Mouse (Mus musculus) macrophage (primary cell): ENCODE results near the gene Pcgf6. TPM values are rescaled to one million over a fixed set of nuclear protein-coding genes. Genes with fewer than 3 reads are reported as not detected.

ENCODE experiments used
- H3K27ac ChIP-seq: fragments of 350-480 bp; formaldehyde crosslinking; 2 replicates; pipeline ENCODE4 v1.9.0; 2021
- H3K36me3 ChIP-seq: fragments of 350-480 bp; formaldehyde crosslinking; 2 replicates; pipeline ENCODE4 v1.9.0; 2021; ENCODE audit errors: inconsistent target
- H3K4me3 ChIP-seq: fragments of 350-480 bp; formaldehyde crosslinking; 2 replicates; pipeline ENCODE4 v1.9.0; 2021; ENCODE audit errors: inconsistent target
- H3K79me2 ChIP-seq: fragments of 350-480 bp; formaldehyde crosslinking; 2 replicates; pipeline ENCODE4 v1.9.0; 2021; ENCODE audit errors: inconsistent target
- WGBS: methylation state at CpG from one replicate; pipeline ENCODE4 v1.1.7; 2026; ENCODE audit warnings: inconsistent platforms; ENCODE audit not compliant: missing documents; 5-methylcytosine and 5-hydroxymethylcytosine counted together
- polyA plus RNA-seq: library from polyadenylated mRNA; stranded (reverse); fragments of 250-400 nt; gene quantifications from 3 replicates; pipeline ENCODE4 v1.2.4, GENCODE M21; 2018; ENCODE audit warnings: inconsistent platforms
- total RNA-seq, 78 experiments: library from RNA; depleted of rRNA; stranded (reverse); fragments of 250-400 nt; gene quantifications; 1 replicate in 9 of 78; 2 replicates in 24 of 78; 3 replicates in 43 of 78; 4 replicates in 2 of 78; pipeline ENCODE4 v1.2.4; 2018; ENCODE audit warnings: inconsistent platforms in 56 of 78

Gene Pcgf6
- total RNA-seq (2018; cell fraction: chromatin; rRNA removed), result 10 to 100 TPM in 20 of 26 experiments, 1 to 10 TPM in 6; 6.8 to 47.3 (median 26.9) TPM
- 1 to 10 TPM; 2.1 to 7.8 (median 4.6) TPM for total RNA-seq (2018; cell fraction: cytosol; rRNA removed)
- 10 to 100 TPM in 15 of 26 experiments, 1 to 10 TPM in 11; 3.4 to 35.4 (median 11.6) TPM for total RNA-seq (2018; cell fraction: nucleus; rRNA removed)
- polyA plus RNA-seq, result 4.3 to 11.3 TPM (median 6.7 TPM) in 3 replicates

DNA sequence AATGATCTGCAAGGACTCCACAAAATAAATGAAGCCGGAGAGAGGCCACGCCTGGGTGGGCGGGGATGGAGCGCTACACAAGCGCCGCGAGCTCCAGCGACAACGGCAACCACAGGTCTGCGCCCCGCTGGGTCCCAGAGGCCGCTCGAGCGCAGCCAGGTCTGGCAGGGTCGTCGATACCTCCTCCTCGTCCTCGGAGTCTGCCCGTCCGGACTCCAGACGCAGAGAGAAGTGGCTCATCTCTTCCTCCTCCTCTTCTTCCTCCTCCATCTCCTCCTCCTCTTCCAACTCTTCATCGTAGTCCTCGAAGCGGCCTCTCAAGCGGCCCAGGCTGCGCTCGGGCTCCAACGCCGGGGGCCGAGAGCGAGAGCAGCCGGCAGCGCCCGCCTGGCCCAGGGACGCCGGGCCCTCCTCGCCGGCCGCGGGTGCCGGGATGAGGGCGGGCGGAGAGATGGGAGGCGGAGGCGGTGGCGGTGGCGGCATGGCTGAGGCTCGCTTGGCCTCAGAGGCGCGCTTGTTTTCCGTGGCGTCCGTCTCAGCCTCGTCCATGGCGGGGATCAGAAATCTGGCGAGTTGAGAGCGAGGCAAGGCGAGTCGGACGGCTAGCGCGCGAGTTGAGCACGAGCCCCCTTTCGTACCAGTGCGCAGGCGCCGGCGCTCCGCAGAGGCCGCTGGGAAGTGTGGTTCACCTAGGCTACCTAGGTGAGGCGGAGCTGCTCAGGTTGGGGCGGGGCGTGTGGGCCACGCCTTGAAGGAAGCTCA is at the start of gene Pcgf6:
Pcgf6 (minus strand) TSS at position 636 of the 762 bp plus-strand sequence.
- Histone ChIP-seq H3K4me3 (peak within 1 kb of the TSS; percentile 40), H3K36me3 (no peaks in the 10 kb centered on the region), H3K27ac (no peak within 1 kb of the TSS), H3K79me2 (no peaks in the 10 kb centered on the region)
- 1% methylated on average over 68 of the region's 75 CpGs for WGBS

DNA sequence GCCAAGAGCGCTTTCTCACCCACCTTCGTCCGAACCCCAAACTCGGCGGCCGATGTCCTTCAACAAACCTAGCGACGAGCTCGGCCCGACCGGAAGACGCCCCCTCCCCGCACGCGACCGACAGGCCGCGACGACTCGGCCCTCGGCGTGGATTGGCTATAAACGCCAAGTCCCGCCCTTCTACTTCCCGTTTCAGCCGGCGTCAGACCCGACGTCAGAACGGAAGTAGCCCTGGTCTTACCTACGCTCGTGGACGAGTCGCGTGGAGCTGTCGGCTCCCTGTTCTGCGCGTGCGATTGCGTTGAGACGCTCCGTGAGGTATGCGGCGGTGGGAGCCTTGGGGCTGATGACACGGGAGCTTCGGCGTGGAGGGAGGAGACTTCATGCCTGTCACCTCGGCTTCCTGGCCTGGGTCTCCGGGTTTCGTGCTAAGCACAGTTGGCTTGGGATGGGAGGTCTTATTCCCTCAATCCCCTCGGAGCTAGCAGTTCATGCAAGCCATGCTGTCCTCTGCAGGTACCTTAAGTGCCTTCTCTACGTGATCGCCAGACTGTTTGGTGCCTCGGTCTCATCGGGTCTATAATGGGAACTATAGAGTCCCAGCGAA is 39.9 kb upstream of the Pcgf6 start, which contains the start of the genes Usmg5 and Pdcd11:
Usmg5 (minus strand) TSS at position 98 of the 607 bp plus-strand sequence.
Pdcd11 (plus strand) TSS at position 219 of the 607 bp plus-strand sequence.
- Histone ChIP-seq H3K4me3 (peak within 1 kb of the TSS; percentile 100), H3K27ac (peak within 1 kb of the TSS; percentile 79), H3K79me2 (peaks cover 72% of the 10 kb centered on the region), H3K36me3 (peaks cover 21% of the 10 kb centered on the region)
- 1% methylated on average over 51 of the region's 56 CpGs for WGBS

DNA sequence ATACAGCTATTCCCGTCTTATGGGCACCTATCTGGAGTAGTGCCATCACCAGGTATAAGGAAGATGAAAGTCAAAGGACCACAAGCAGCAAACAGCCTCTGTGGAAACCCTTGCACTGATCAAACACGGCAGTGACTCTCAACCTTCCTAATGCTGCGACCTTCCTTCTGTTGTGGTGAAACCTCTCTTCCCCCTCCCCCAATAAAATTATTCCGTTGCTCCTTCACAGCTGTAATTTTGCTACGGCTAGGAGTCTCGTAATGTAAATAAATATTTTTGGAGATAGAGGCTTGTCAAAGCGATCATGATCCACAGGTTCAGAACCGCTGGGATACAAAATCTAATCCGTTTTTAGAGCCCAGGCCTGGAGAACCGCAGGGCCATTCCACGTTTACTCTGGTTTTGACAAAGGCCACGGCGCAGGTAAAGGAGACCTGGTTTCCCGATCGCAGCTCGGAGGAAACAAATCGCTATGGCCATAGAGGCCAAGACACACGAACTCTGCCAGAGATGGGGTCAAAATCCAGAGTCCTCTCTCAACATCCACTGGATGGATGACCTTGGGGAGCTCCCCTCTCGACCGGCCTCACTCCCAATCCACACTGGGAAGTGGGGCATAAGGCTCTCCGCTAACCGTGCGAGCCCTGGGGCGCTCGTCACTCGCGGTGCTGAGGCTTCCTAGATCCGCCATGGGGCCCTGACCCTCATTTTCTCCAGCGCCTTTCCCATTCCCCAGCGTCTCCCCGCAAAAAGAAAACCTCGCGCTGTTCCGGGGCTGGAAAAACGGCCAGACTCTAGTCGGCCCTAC is 39.2 kb upstream of the Pcgf6 start:
- H3K79me2 ChIP-seq, result peaks cover 72% of the 10 kb centered on the region
- WGBS, result 3% methylated on average over 36 of the region's 36 CpGs

DNA sequence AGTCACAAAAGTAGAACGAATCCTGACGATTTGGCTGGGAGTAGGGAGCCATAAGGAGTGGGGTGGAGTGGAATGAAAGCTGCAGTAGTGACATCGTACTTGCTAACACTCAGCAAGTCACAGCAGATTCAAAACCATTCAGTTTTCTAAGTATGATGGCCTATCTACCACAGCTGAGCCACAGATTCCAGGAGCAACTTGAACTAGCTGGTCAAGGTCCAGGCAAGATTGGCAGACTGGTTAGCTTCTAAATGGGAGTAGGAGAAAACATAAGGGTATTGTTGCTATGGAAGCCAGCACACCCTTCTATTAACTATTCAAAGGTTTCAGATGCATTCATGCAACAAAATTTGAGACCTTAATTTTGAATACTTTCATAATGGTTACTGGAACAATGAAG is 37.5 kb upstream of the Pcgf6 start:
- H3K4me3 ChIP-seq, result no peak overlapping the region
- no peak overlapping the region for H3K27ac ChIP-seq
- 87% methylated on average over 3 of the region's 3 CpGs for WGBS
- peaks cover 72% of the 10 kb centered on the region for H3K79me2 ChIP-seq
- peaks cover 18% of the 10 kb centered on the region for H3K36me3 ChIP-seq

More for the DNA sequence above, 39.2 kb upstream of the Pcgf6 start:
- H3K27ac ChIP-seq, result peak overlapping the region; percentile 79
- H3K36me3 ChIP-seq, result peaks cover 18% of the 10 kb centered on the region
- peak overlapping the region; percentile 100 for H3K4me3 ChIP-seq

DNA sequence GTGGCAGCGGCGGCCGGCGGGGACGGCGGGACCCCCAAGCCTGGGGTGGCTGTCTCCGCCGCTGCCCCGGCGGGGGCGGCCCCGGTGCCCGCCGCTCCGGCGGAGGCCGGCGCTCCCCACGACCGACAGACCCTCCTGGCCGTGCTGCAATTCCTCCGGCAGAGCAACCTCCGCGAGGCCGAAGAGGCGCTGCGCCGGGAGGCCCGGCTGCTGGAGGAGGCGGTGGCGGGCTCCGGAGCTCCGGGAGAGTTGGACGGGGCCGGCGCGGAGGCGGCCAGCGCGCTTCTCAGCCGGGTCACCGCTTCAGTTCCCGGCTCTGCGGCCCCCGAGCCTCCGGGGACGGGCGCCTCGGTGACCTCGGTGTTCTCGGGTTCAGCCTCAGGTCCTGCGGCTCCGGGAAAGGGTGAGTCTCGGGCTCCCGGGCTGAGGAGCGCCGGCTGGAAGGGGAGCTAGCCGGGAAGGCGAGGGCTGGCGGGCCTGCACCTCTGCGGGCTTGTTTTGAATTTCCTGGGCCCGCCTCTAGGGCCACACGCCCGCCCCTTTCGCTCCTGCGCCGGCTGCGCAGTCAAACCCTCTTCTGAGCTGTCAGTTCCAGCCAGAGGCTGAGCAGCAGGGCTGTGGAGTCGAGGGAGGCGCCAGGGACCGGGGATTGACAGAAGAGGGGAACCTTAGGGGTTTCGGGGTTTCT is 17.4 kb upstream of the Pcgf6 start:
- H3K4me3 ChIP-seq, result peak overlapping the region; percentile 56
- under 1% methylated on average over 67 of the region's 72 CpGs for WGBS
- H3K79me2 ChIP-seq, result peaks cover 24% of the 10 kb centered on the region
- no peak overlapping the region for H3K27ac ChIP-seq
- peaks cover 21% of the 10 kb centered on the region for H3K36me3 ChIP-seq

DNA sequence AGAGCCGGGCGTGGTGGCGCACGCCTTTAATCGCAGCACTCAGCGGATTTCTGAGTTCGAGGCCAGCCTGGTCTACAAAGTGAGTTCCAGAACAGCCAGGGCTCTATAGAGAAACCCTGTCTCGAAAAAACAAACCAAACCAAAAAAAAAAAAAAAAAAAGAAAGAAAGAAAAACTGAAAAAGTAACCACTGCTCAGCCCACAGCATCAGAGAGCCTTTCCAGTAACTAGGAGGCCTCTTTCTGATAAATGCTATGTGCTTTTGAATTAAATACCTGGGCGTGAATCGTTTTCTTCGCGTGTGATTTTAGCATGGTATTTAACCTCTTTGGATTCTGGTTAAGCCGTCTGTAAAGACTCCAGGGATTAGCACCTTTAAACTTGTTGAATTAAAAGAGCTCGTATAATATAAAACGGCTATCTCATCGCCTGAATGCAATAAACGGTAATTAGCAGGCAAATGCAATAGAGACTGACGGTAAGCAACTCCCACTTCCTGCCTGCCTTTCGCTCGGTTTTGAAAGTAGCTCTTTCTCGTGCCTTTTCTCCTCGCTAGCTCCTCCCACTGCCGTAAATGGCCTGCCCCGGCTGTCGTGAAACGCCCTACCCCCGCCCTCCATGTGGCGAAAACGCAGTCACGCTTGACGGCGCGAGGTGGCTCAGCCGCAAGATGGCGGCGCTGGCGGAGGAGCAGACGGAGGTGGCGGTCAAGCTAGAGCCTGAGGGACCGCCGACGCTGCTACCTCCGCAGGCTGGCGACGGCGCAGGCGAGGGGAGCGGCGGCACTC is 16.6 kb upstream of the Pcgf6 start, which contains the start of gene Taf5:
Taf5 (plus strand) TSS at position 651 of the 787 bp plus-strand sequence.
- Histone ChIP-seq H3K27ac (peak within 1 kb of the TSS; percentile 71), H3K4me3 (peak within 1 kb of the TSS; percentile 56), H3K36me3 (peaks cover 13% of the 10 kb centered on the region), H3K79me2 (peaks cover 24% of the 10 kb centered on the region)
- WGBS, result 8% methylated on average over 48 of the region's 49 CpGs

DNA sequence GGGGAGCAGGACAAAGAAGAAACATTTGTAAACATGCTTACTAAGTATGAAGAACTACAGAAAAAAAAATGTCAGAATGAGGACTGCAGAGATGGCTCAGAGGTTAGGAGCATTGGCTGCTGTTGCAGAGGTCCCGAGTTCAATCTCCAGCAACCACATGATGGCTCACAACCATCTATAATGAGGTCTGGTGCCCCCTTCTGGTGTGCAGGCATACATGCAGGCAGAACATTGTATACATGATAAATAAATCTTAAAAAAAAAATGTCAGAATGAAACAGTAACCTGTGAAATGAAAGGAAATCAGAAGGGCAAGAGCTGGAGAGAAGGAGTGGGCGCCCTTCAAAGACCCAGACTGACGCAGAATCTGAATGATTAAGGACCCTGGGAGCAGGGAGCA is 15.2 kb upstream of the Pcgf6 start:
- 93% methylated on average over 3 of the region's 3 CpGs for WGBS
- Histone ChIP-seq H3K79me2 (peaks cover 24% of the 10 kb centered on the region), H3K4me3 (no peak overlapping the region), H3K36me3 (peaks cover 2% of the 10 kb centered on the region; the same call in 1 of the 2 replicates), H3K27ac (no peak overlapping the region)

DNA sequence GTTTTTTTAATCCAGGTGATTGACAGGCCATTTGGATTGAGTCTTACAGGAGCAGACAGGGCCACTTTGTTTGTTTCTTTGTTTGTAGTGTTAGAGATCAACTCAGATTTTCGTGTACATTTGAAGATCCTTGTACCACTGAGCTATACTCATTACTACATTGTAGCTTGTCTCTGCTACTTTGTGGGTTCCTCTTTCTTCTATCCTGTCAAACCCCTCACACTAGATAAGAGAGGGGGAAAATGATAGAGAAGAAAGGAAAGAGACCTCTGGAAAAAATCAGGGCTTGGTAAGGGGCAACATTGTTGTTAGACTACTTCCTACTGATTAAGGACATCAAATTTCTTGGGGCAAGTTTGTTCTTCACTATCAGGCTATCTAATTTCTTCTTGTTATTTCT is 7.0 kb upstream of the Pcgf6 start:
- Histone ChIP-seq H3K36me3 (no peaks in the 10 kb centered on the region), H3K4me3 (no peak overlapping the region), H3K27ac (no peak overlapping the region), H3K79me2 (no peaks in the 10 kb centered on the region)
- WGBS, result 60% methylated on average over 1 of the region's 1 CpGs

DNA sequence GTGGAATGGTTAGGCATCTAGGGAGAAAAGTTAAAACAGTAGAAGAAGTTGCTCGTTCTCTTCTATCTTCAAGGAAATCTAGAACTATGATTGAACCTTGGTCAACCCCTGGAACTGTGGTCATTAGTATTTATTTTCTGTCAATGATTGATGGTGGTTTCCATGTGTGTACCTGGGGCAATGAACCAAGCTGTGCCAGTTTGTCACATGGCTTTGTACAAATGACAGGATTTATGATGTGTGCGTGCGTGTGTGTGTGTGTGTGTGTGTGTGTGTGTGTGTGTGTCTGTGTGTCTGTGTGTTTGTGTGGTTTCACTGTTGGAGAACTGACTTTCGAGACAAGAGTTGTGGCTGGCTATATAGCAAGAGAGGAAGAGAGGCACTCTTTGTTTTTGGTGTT is 2.8 kb upstream of the Pcgf6 start:
- H3K4me3 ChIP-seq, result no peak overlapping the region
- H3K27ac ChIP-seq, result no peak overlapping the region
- 81% methylated on average over 4 of the region's 4 CpGs for WGBS
- H3K36me3 ChIP-seq, result no peaks in the 10 kb centered on the region
- no peaks in the 10 kb centered on the region for H3K79me2 ChIP-seq

DNA sequence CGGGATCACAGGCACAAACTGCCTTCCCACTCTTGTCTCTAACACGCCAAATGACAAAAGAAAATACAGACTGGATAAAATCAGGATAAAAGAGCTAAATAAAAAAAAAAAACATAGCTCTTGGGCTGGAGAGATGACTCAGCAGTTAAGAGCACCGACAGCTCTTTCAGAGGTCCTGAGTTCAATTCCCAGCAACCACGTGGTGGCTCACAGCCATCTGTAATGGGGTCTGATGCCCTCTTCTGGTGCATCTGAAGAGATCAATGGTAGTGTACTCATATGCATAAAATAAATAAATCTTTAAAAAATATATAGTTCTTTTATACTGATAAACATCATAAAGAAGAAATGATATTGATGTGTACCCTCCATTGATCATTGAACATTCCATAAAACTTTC is 2.2 kb upstream of the Pcgf6 start:
- Histone ChIP-seq H3K36me3 (no peaks in the 10 kb centered on the region), H3K4me3 (no peak overlapping the region), H3K27ac (no peak overlapping the region), H3K79me2 (no peaks in the 10 kb centered on the region)
- WGBS, result 75% methylated on average over 4 of the region's 4 CpGs

DNA sequence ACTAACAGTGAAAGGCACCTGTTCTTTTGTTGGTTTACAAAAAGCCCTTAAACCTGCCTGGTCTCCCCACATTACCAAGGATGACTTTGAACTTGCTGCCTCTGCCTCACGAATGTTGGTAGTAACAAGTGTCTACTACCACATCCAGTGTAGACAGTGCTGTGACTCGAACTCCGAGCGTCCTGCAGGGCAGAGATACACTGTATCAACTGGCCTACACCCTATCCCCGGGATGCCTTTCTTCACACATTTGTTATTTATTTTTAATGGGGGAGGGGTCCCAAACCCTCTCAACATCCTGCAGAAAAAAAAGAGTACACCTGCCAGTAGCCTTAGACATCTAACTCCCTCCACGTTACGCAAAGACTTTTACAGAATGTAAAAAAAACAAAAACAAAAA is 866 bp downstream of the Pcgf6 start:
- WGBS, result 21% methylated on average over 7 of the region's 7 CpGs
- peak overlapping the region; percentile 40 for H3K4me3 ChIP-seq
- H3K79me2 ChIP-seq, result no peaks in the 10 kb centered on the region
- no peak overlapping the region for H3K27ac ChIP-seq
- H3K36me3 ChIP-seq, result no peaks in the 10 kb centered on the region

DNA sequence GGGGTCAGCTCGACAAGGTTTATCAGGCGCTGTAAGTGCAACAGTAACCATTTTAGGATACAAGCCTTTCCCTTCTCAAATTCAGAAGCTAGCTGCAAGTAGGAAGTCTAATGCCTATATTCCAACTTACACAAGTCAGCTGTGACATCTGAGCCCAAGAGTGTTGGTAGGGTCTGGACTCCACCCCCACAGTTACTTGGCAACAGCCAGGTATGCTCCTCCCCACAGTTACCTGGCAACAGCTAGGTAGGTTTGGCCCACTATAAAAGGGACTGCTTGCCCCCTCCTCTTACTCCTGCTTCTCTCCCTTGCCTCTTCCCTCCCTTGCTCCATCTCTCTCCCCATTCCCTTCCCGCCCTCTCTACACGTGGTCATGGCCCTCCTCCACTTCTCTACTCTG is 1.6 kb downstream of the Pcgf6 start:
- WGBS, result 87% methylated on average over 4 of the region's 4 CpGs
- Histone ChIP-seq H3K79me2 (no peaks in the 10 kb centered on the region), H3K4me3 (no peak overlapping the region), H3K36me3 (no peaks in the 10 kb centered on the region), H3K27ac (no peak overlapping the region)

DNA sequence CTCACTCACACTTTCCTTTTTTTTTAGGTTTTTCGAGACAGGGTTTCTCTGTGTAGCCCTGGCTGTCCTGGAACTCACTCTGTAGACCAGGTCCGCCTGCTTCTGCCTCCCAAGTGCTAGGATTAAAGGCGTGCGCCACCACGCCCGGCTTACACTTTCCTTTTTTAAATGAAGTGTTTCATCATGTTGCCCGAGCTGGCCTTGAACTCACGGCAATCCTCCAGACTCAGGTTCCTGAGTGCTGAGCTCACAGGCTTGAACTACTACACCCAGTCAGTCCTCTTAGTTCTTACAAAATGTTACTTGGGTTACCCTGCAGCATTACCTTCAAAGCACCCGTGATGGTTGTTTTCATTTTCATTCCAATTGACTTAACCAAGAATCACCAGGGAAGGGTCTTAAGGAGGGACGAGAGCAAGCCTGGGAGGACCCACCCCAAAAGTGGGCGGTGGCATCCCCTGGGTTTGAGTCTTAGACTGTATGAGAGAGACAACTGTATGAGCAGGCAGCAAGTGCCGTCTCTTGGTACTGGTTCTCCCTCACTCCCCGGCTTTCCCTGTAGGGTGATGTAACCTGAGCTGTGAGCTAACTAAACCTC is 3.4 kb downstream of the Pcgf6 start:
- WGBS, result 90% methylated on average over 13 of the region's 13 CpGs
- Histone ChIP-seq H3K4me3 (no peak overlapping the region), H3K27ac (no peak overlapping the region), H3K36me3 (no peaks in the 10 kb centered on the region), H3K79me2 (no peaks in the 10 kb centered on the region)
